Mouse (Mus musculus) ES-Bruce4 (cell line): ENCODE data around the gene Grip1.

Source experiments
- CTCF ChIP-seq: IDR thresholded peaks from one replicate; pipeline ENCODE4 v1.8.1; 2011; ENCODE audit warnings: low read depth, low read length
- EP300 ChIP-seq: IDR thresholded peaks from 2 replicates; pipeline ENCODE4 v1.6.1; 2011; ENCODE audit warnings: low read depth, low read length; ENCODE audit not compliant: insufficient read depth
- POLR2A ChIP-seq: IDR thresholded peaks from one replicate; pipeline ENCODE4 v1.8.1; 2011; ENCODE audit warnings: low read length; ENCODE audit not compliant: insufficient read depth

DNA sequence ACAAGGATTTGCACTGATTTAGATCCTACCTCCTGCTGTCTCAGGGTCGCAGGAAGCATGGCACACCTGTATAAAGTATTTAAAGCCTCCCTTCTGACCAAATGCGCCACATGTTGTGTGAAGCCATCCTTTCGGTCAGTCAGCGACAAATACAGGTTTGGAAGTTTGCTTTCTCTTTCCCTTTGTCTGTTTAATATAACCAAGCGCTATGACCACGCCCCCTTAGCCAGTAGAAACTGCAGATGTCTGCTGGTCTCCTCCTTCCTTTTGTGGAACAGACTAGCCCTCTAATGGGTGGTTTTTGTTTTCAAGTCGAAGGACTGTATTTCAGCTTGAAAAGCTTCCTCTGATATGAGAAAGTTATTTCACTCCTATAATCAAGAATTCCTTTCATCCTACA, 161.1 kb downstream of the Grip1 start:
- TF ChIP-seq POLR2A (no peak), CTCF (no peak), EP300 (no peak)
